Mouse (Mus musculus) large intestine, adult 2 months (tissue): ENCODE measurements around the gene Foxk1. TPM values are rescaled to one million over a fixed set of nuclear protein-coding genes. Genes with fewer than 3 reads are reported as not detected.
A peak's percentile ranks its signal among the peaks of the same experiment; 100 is the strongest.

Experiments used
- DNase-seq: peaks from one replicate; pipeline ENCODE4 v3.0.0-alpha.2; 2012; ENCODE audit warnings: low read depth, low spot score
- WGBS: fragments of 180-500 bp; shearing (Covaris S2); methylation state at CpG from one replicate; pipeline ENCODE4 v1.1.7; 2018; 5-methylcytosine and 5-hydroxymethylcytosine counted together
- polyA plus RNA-seq: library from polyadenylated mRNA; depleted of rRNA; stranded (reverse); fragments of >200 nt; gene quantifications from 2 replicates; pipeline ENCODE4 v1.2.3, GENCODE M21; 2012

Gene Foxk1
- polyA plus RNA-seq, 1 experiment: 10.4 TPM

DNA sequence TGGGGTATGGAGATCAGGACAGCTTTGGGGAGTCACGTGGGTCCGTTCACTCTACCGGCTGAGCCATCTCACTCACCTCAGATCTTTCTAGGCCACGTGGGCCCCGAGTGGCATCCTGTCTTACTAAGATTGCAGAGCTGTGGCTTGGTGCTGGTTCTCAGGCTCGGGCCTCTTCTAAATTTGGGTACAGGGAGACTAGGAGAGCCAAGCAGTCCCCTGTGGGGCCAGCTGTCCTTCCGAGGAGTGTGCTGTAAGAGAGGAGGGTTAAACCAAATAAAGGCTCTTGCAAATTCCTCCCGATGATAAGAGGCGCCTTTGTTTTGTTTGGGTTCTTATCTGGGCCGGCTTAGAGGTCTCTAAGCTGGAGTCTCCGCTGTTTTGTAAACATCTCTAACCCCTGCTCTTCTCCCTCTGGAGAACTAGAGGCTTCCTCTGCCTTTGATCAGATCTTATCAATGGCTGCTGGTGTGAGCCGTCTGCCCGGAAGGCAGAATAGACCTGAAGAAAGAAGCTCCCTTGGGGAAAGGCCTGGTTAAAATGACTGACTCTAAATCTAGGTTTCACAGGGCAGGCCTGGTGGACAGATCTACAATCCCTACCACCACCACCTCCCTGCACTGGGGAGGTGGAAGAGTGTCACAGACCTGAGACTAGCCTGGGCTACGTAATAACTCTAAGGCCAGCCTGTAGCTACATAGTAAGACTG, 14.9 kb downstream of the Foxk1 start:
- DNase-seq: no peak
- 25% methylated on average over 14 of the region's 14 CpGs for WGBS

DNA sequence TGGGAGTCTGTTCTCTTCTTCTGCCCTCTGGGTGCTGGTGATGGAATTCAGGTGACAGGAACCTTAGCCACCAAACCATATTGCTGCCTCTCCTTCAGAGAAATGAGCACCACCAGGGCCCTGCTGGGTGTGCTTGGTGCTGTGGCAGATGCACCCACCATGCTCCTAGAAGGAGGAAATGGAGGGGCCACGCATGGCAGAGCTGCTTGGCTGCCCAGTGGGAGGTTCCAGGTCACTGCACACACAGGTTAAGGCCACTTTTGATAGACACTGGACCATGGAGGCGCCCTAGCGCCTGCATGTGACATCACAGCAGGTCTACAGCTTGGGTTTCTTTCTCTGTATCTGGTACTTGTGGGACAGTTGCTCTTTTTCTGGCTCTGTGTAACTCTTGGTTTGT, 15.8 kb downstream of the Foxk1 start:
- WGBS: 81% methylated on average over 3 of the region's 3 CpGs
- DNase-seq: no peak

DNA sequence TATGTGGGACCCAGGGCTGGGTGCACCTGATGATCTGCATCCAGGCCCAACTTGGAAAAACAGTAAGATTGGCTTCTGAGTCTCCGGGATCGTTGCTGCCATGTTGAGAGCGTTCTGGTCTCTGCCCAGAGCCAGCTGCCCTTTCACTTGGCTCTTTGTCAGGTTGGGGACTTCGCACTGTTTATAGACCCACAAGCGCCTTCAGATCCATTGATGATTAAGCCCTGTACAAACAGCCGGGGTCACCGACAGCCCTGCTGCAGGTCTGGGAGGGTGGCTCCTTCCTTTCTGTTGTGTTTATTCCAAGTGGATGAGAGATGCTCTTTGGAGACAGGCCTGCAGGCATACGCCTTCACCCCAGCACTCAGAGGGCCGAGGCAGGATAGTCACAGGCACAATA, 16.6 kb downstream of the Foxk1 start:
- 31% methylated on average over 9 of the region's 9 CpGs for WGBS
- DNase-seq: no peak

DNA sequence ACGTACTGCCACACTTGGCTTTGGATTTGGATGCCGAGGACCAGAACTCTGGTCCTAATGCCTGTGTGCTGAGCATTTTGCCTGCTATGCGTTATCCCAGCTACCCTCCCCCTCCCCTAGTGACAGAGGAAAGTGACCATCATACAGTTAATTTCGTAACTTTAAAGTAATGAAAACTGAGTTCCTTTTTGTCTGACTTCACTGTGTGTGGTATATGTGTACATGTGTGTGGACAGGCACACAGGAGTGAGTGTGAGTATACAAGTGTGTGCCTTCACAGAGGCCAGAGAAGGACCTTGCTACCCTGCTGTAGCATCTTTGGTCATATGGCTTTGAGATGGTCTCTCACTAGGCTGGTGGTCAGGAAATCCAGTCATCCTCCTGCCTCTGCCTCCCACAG, 17.1 kb downstream of the Foxk1 start:
- no peak for DNase-seq
- 93% methylated on average over 4 of the region's 4 CpGs for WGBS

DNA sequence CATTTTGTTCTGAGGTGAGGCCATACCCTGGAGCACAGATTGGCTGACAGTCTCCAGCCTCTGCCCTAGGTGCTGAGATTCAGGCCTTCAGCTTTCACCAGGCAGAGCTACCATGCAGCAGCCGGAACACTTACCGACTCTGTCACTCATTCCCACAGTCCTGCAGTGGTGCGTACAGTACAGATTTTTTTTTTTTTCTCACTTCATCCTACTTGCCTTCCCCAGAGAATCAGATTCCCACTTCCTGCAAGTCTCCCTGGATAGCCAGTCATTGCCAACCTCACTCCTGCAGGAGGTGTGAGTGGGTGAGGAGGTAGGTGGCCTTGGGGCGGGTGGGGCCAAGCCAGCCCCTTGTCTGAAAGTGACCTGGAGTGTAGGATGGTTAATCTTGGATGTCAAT, 19.0 kb downstream of the Foxk1 start:
- no peak for DNase-seq
- 91% methylated on average over 4 of the region's 4 CpGs for WGBS

DNA sequence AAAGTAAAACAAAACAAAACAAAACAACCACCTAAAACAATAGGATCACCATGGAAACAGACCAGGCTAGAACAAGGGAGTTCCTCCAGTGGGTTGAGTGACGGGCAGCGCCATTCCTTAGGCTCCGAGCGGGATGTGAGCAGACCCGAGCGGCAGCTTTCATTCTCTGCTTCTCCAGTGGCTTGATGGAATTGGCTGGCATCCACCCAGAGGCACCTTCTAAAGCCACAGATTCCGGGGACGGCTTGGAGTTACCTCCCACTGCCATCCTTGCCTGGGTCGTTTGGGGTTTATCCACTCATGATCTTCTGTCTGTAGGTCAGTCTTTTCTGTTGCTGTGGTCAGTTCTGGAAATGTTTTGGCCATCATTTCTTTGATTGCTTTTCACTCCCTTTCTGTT, 19.6 kb downstream of the Foxk1 start:
- WGBS: 52% methylated on average over 9 of the region's 9 CpGs
- DNase-seq: no peak

DNA sequence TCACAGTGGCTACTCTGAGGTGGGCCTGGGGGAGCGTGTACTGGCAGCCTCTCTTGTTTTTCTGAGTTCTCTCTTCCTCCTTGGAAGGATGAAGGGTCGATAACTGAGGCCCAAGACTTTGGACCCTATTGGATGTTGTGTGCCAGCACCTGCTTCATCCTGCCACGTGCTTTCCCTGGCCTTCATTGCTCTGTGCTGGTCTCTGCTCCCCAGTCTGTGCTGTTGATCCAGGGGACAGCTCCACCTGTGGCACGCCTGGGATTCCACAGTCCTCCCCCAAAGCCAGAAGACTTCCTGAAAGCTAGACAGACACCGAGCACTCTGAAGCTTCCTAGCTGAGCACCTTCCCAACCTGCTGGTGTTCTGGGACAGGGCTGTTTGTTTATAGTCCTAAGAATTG, 20.6 kb downstream of the Foxk1 start:
- DNase-seq: no peak
- 34% methylated on average over 5 of the region's 5 CpGs for WGBS

DNA sequence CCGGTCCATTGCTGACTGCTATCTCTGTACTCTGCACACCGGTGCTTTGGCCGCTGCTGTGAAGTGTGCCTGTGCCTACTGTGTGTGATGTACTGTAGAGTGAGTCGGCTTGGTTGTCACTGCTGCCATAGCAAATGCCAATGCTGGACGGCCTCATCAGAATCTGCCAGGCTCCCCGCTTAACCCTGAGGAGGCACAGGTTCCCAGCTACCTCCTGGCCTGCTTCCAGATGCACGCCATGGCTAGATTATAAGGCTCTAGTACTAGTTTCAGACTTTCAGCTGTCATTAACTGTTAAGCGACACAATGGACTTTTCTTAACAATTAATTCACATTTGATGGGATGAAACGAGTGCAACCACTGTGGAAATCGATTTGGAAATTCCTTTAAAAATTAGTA, 21.8 kb downstream of the Foxk1 start:
- WGBS: 89% methylated on average over 10 of the region's 10 CpGs

DNA sequence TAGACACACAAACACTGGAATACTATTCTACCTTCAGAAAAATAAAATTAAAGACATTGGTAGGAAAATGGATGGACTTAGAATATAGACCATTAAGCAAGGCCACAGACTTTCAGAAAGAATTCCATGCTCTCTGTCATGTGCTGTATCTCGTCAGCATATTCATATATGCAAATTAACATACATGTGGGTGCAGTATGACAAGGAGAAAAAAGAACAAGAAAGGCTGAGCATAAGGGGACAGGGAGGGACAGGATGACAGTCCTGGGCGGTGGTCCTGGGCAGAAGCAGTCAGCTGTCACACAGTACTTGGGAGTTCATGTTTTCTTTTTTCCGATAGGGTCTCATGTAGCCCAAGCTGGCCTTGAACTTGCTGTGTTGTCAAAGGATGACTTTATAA, 22.4 kb downstream of the Foxk1 start:
- no peak for DNase-seq
- 53% methylated on average over 3 of the region's 3 CpGs for WGBS

More for the DNA sequence above, 21.8 kb downstream of the Foxk1 start:
- DNase-seq: no peak

DNA sequence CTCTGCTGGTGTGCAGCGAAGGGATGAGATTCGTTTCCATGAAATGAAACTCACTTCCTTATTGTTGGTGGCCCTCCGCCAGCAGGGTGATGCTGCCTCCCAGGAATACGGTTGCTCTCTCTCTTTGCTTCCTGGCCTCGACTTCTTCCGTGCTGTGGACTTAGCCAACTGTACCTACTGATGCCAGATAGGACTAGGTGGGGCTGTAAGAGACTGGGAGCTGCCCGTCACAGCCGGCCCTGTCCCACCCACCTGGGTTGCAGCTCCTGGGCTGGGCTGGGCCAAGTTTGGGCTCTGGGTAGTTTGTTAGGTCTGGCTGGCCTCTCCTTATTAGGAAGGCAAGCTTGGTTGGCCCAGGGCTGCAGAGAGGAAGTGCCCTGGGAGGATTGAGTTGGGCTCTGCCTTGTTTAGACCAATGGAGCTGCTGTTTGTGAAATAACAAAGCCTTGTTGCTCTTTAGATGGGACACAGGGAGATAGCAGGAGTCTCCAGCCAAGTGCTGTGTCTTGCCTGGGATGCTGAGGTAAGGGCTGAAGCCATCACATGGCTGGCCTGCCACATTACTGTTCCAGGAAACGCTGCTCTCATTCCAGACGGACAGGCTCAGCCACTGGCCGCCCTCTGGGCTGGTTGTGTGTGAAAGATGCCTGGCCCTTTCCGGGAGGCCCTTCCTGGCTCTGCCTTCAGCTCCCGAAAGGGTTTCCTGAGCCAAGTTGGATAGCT, 23.5 kb downstream of the Foxk1 start:
- peak; percentile 92 for DNase-seq
- WGBS: 7% methylated on average over 13 of the region's 13 CpGs

DNA sequence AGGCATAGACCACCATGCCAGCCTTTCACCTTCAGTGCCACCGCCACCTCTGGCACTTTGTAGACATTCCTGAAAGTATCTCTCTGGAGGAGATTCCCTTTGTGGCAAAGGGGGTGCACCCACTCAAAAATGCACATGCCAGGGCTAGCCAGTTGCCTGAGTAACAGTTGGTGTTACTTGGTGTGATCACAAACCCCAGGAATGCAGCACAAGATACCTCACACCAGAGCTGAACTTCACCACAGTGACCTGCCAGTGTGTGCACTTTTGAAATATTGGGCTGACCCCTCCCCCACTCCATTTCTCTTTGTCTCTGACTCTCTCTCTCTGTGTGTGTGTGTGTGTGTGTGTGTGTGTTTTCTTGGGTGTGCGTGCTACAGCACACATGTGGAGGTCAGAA, 25.2 kb downstream of the Foxk1 start:
- DNase-seq: no peak
- 90% methylated on average over 2 of the region's 2 CpGs for WGBS

DNA sequence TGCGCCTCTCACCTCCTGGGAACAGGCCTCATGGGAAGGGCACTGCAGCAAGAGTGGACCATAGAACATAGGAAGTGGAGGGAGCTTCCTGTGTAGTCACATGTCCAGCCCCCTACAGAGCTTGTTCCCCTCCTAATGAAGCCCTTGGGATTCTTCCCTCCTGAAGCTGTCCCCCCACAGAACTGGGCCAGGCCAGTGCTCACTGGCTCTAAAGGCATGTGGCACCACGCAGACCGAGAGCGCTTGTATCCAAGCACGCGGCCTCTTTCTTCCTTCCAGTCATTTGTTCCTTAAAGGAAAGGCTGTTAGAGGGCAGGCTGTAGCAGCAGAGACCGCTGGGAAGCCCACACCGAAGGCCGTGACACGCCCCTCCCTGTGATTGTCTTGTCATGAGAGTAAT, 26.6 kb downstream of the Foxk1 start:
- no peak for DNase-seq
- 40% methylated on average over 10 of the region's 10 CpGs for WGBS

DNA sequence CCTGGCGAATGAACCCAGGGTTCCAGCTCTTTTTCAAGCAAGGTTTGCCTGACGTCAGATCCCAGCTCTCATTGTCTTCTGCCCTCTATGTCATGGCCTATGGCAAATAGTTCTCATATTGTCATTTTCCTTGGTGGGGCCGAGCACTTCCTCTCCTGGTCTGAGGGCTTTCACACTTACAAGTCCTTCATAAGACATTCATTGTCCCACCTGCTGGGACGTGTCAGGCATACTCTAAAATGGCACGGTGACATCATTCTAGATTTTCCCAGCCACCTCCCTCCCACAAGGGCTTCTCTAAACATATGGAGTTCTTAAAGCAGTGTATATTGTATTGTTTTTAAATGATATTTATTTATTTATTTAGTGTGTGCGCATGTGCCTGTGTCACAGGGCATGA, 27.4 kb downstream of the Foxk1 start:
- WGBS: 82% methylated on average over 6 of the region's 6 CpGs
- DNase-seq: no peak

DNA sequence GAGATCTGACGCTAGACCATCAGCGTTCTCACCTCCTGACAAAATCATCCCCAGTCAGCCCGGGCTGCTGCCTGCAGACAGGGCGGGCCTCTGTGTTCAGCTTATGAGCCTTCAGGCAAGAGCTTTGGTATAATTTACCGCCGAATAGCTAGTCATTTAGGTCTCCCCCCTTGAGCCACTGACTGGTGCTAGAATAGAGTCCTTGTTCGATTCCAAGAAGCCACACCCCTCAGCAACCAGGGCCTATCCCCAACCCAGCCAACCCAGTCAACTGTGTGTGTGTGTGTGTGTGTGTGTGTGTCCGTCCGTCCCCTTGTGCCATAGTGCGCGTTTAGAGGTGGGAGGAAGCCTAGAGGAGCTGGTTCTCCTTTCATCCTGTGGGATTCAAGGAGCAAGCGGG, 29.7 kb downstream of the Foxk1 start:
- 57% methylated on average over 12 of the region's 12 CpGs for WGBS
- no peak for DNase-seq

DNA sequence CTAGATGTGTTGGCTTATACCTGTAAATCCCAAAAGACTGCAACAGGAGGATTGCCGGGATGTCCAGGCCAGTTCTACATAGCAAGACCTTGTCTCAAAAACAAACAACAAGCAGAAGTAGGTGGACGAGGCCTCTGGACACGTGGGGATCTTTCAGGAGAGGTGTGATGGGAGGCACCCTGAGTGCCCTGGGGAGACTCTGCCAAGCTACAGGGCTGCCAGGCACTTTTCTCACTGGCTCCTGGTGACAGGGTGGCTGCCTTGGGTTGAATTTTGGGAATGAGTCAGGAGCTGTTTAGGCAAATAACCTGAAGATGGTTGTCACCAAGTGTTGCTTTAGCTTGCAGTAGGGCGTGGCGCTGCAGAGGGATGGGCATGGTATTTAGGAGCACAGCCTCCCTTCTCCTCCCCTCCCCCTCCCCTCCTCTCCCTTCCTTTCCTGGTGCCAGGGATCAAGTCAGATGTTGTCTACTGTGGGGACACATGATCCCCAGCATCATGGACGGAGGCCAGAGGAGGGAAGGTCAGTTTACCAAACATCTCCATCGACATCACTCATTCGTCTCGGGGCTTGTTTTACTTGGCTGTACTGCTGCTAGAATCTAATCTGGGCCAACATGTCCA, 30.6 kb downstream of the Foxk1 start:
- WGBS: 68% methylated on average over 9 of the region's 9 CpGs
- DNase-seq: no peak

DNA sequence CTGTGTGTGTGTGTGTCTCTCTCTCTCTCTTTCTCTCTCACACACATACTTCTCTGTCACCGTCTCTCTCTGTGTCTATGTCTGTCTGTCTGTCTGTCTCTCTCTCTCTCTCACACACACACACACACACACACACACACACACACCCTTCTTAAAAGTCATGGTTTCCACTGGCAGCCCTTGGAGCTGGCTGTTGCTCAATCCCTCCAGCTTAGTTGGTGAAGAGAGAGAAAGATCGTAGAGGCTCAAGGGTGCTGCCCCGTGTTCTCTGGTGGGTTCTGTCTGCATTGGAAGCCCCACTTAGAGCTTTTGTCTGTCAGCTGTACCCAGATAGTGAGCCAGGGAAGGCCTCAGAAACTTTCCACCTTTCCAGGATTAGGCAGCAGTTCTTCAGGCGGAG, 31.4 kb downstream of the Foxk1 start:
- DNase-seq: no peak
- WGBS: 78% methylated on average over 4 of the region's 4 CpGs

DNA sequence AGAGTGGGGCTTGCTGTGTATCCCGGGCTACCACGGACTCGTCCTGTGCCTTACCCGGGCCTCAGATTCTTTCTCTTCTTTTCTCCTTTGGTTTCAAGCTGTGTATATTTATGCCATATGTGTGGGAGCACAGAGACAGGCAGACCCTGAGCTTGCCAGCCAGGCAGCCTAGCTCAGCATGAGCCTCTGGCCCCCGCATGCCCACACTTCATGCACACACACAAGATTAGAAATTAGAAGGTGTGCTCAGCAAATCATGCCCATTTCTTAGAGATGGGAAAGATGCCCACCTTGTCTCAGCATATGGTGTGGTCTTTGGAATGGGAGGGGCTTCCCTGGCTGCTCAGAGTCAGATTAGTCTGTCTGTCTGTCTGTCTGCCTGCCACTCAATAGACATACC, 32.8 kb downstream of the Foxk1 start:
- 95% methylated on average over 5 of the region's 5 CpGs for WGBS
- DNase-seq: no peak

DNA sequence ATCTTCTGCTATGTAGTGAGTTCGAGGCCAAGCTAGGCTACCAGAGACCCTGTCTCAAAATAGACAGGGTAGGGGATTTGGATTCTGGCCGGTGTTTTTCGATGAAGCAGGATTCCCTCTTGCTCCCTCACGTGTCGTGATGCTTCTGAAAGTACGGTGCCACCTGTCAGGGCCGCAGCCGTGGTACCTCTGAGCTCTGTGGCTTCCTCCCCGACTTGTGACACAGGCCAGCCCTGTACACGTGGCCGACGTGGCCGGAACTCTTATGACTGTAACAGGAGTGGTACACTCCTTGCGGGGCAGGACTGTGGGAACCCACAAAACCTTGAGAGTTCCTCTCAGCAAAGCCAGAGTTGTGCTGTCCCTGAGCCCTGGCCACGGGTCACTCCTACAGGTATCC, 34.4 kb downstream of the Foxk1 start:
- no peak for DNase-seq
- 97% methylated on average over 15 of the region's 15 CpGs for WGBS

DNA sequence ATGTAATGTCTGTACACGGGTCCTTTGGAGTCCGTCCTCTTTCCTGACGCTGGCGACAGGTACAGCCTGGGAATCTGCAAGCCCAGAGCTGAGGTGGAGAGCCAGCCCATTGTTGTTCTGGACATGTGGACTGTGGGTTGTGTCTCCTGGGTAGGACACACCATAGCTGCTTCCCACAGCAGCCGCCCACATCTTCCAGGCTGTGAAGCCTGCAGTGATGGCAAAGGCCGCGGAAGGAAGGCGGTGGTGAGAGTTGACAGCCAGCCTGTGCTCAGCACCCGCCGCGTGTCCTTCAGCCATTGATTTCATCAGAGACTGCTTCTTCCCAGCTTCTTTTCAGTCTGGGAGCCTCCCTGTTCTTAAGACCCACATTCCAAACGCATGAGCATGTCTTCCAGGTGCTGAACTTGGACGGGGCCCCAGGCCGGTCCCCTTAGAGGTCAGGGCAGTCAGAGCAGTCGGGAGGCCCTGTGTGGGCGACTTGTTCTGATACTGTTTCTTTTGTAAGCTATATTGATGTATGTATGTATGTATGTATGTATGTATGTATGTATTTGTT, 37.2 kb downstream of the Foxk1 start:
- no peak for DNase-seq
- 88% methylated on average over 16 of the region's 16 CpGs for WGBS

DNA sequence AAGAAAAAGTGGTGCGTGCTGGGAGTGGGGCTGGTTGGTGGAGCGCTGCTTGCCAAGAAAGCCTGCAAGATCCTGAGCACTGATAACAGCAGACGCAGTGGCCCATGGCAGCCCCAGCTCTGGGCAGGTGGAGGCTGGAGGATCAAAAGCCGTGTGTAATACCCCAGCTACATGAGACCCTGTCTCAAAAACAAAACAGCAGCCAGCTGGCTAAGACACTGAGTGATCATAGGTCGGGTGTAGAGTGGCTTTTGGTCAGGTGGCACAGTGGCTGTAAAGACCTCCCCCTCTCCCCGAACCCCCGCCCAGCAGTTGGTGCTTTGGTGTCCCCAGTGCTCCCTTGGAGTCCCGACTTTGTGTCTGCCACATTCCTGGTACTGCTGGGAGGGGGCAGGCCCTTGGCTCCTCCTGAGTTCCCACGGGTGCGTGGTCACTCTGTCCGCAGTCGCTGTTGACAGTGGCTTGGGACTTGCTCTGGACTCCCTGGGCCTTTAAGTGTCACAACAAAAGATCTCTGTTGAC, 38.7 kb downstream of the Foxk1 start:
- no peak for DNase-seq

More for the DNA sequence above, 38.7 kb downstream of the Foxk1 start:
- WGBS: 3% methylated on average over 12 of the region's 12 CpGs
